Mouse (Mus musculus) cerebellum, adult 2 months (tissue): Measurements from ENCODE around the gene Hoxb3.

Experiments used
- CTCF ChIP-seq: fragments of 200-500 bp; IDR thresholded peaks from 2 replicates; pipeline ENCODE4 v1.5.1; 2011; ENCODE audit warnings: low read depth, mild to moderate bottlenecking, control low read depth, low read length, moderate library complexity, borderline replicate concordance; ENCODE audit not compliant: insufficient read depth
- POLR2A ChIP-seq: fragments of 200-500 bp; IDR thresholded peaks from 2 replicates; pipeline ENCODE4 v1.6.1; 2011; ENCODE audit warnings: low read length, control low read depth, borderline replicate concordance; ENCODE audit not compliant: insufficient read depth

GRCm38 (mm10) chr11:96293302-96293921, 29.7 kb upstream of the Hoxb3 start:
- no peak for TF ChIP-seq CTCF
- no peak for TF ChIP-seq POLR2A
